Mouse (Mus musculus) skeletal muscle tissue, adult 2 months (tissue): ENCODE results near the gene Gemin5.
"Not testable (repeated sequence)": the region's sequence is repeated elsewhere in the genome, so short reads cannot be mapped to it uniquely, and the experiment has no call there.

ENCODE experiments used
- DNase-seq: peaks from one replicate; pipeline ENCODE4 v3.0.0-alpha.2; 2012; ENCODE audit warnings: low read depth, low spot score

The Gemin5 gene

GRCm38 (mm10) chr11:58116560-58116959 is 51.8 kb downstream of the Gemin5 start:
- DNase-seq, result no peak

DNA sequence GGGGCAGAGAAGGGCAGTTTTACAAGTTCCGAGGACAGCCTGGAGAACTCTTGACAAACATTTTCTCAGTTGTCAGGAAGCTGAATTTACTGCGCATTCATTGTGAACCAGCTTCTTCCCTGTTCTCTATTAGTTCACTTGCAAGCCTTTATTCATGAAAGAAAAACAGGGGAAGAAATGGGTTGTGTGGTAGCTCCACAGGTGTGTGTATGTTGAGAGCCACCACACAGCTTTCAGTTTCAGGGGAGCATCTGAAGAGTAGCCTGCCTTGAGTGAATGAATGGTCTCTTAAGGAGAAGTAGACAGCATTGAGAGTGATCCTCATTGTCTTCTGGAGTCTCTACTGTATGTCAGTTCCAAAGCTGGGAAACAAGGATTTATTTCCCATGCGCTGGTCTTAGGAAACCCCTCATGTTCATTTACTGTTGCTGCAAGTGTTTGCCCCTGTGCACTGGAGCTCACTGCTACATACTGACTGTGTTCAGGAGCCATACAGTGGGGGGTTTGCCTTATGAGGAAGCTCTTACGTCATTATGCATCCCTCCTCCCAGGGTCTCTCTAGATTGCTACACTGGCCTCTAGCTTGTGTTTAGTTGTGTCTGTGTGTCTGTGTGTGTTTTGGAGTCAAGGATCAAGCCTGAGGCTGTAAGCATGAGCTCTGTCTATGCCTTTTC is 60.5 kb downstream of the Gemin5 start:
- no peak for DNase-seq

GRCm38 (mm10) chr11:58107009-58107408 is 61.3 kb downstream of the Gemin5 start:
- DNase-seq, result no peak

DNA sequence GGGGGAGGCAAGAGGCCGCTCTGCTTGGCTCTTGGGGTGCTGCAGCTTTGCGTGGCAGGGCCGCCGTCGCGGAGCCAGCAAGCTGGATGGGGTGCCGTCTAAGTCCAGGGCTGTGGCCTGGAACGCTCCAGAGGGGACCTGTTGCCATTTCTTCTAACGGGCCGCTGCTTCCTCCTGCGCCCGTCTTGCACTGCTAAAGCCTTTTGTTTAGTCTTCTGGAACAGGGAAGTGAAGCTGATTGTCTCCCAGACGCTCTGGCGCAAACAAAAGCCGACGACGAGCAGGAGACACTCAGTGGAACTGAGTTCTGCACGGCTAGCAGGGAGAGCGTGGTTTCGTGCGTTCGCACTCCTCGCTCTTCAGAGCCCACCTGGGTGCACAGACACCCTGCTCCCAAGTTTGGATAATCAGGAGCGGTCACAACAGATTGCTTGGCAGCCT is 64.0 kb downstream of the Gemin5 start:
- no peak for DNase-seq

GRCm38 (mm10) chr11:58103697-58104306 is 64.5 kb downstream of the Gemin5 start, which contains the start of gene Cnot8:
TSS of gene Cnot8 (plus strand) at chr11:58104153.
- peak; percentile 99 for DNase-seq

GRCm38 (mm10) chr11:58103344-58103653 is 65.0 kb downstream of the Gemin5 start:
- no peak for DNase-seq

DNA sequence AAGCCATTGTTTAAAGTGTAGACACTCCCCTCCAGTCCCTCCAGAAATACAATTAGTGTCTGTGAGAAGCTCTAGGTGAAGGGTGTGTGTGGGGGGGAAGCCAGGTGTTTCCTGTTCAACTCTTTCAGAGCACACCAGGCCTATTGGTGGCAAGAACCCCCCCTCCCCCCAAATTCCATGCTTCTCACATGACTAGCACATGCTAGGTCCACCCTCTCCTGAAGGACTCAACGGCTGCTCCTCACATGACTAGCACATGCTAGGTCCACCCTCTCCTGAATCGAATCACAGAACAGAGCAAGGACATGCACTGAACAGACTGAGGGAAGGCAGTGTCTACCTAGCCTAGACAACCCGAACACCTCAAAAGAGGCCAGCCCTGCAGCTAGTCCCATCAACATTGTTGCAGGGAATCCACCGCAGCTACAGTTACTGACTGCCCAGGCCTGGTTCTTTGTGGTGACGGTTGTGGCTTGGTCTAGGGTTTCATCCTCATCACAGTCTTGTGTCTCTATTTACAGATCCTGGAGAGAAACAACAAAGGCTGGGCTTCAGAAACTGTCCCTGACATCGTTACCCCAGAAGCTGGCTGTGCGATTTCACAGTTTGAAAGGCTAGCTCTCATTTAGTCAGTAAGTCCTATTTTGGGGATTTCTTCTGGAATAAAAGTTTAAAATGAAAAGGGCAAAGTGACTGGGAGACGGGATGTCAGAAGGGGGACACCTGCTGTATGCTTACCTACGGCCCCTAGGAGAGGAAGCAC is 65.6 kb downstream of the Gemin5 start:
- DNase-seq, result no peak

DNA sequence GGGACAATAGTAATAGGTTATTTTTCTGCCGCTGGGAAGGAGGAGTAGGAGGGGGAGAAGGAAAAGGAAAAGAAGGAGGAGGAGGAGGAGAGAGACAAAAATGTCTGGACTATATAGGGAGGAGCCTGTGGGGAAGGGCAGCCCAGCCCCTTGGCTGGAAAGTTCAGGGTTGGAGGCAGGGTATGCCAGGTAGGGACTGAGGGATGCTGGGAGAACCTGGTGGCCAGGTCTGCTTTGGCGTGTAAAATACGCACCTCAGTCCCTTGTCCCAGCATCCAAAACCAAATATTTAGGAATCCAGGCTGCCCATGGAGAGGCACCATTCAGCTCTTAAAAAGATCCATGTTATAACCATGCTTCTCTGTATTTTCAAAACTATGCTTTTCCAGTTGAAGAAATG is 66.2 kb downstream of the Gemin5 start:
- no peak for DNase-seq

DNA sequence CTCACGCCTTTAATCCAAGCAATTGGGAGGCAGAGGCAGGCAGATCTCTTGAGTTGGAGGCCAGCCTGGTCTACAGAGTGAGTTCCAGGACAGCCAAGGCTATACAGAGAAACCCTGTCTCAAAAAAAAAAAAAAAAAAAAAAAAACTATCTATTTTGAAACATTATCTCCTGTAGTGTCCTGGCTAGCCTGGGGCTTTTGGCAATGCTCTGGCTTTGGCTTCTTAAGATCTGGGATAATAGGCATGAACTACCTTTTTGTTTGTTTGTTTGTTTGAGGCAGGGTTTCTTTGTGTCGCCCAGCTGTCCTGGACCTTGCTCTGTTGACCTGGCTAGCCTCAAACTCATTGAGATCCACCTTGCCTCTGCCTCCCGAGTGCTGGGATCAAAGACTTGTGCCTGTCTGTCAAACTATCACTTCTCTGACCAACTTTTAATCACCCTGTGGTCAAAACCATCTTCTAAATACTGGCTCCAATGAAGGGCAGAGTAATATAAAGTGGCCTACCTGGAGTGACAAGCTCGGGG is 67.1 kb downstream of the Gemin5 start:
- DNase-seq, result no peak

- no peak for DNase-seq
These were observed 68.3 kb downstream of the Gemin5 start for GRCm38 (mm10) chr11:58100006-58100405.

DNA sequence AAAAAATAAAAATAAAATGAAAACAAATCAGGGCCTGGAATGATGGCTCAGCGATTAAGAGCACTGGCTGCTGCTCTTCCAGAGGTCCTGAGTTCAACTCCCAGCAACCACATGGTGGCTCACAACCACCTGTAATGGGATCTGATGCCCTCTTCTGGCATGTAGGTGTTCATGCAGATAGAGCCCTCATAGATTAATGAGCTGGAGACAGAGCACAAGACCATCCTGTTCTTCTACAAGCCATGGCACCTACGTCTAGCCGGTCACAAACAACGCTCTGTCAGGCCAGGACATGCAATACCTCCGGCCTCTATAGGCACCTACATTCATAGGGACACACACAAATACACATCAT is 70.0 kb downstream of the Gemin5 start:
- not testable (repeated sequence) for DNase-seq

- DNase-seq, result no peak
These were observed 70.5 kb downstream of the Gemin5 start for GRCm38 (mm10) chr11:58097621-58098365.

- no peak for DNase-seq
These were observed 71.3 kb downstream of the Gemin5 start for GRCm38 (mm10) chr11:58096821-58097620.

DNA sequence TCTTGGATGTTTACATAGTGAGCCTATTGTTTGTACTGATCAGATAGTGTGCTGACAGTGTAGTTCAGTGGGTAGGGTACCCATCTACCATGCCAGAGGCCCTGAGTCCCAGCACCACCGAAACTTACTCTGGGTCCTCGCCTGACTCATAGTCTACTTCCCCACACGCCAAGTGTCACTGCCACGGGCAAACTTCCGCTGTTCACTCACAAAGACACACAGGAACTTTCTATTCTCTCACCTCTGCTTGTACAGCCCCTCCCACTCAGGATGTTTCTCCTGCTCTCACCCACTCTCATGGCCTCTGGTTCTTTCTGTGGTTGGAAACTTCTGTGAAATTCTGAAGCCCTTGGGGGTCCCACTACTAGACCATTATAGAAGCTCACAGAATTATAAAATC is 72.2 kb downstream of the Gemin5 start:
- DNase-seq, result no peak

- no peak for DNase-seq
These were observed 72.8 kb downstream of the Gemin5 start for GRCm38 (mm10) chr11:58095561-58095960.

GRCm38 (mm10) chr11:58094766-58095165 is 73.6 kb downstream of the Gemin5 start:
- DNase-seq, result no peak

- peak; percentile 30 for DNase-seq
These were observed 75.3 kb downstream of the Gemin5 start, which contains the start of gene Gm12248 for GRCm38 (mm10) chr11:58093021-58093528. TSS of gene Gm12248 (minus strand) at chr11:58093134.

DNA sequence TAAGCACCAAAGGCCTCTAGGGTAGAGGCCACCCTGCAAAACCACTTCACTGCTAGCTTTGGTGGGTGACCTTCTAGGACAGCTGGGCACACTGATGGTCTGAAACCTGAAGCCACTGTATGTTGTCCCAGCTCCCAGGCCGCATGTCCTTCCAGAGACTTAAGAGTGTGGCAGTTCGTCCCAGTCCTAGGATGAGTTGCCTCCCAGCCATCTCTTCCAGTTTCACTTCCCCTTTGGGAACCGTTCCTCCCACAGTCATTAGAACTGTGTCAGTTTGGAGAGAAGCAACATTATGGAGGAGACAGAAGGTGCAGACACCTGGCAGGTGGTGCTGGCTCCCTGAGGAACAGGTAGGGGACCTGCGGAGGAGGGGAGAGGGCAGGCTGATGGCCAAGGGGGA is 75.8 kb downstream of the Gemin5 start:
- no peak for DNase-seq

DNA sequence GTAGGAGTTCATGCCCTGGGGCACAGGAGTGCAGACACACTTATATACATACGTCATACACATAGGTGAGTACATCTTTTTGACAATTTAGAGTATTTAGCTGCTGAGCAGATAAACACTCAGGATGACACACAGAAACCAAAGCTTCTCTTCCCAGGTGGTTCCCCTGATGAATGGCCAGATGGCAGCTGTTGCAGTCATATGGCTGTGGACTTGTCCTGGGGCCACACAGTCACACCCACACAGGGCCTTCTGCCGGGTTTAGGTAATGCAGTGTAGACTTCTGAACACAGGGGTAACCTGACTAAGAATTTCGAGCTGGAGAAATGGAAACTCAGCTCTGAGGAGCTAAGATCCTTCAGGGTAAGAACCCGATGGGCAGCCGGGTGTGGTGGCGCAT is 86.6 kb downstream of the Gemin5 start:
- DNase-seq, result no peak

GRCm38 (mm10) chr11:58077270-58077669 is 91.1 kb downstream of the Gemin5 start:
- no peak for DNase-seq

DNA sequence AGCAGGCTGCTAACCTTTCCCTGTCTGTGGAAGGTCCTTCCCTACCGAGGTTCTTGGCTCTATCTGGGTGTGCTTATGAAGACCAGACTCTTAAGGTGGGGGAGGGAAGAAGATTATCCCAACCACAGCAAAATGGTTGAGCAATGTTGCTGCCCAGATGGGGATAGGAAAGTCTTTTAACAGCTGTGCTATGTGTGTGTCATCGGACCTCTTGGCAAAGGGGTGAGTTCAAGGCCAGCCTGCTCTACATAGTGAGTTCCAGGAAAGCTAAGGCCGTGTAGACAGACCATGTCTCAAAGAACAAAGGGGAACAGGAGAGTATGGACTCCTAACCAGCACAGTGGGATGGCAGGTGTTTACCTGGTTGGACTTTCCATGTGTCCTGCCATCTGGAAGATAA is 95.4 kb downstream of the Gemin5 start:
- DNase-seq, result no peak
